Mouse (Mus musculus) hindbrain, postnatal 0 days (tissue): ENCODE data around the gene Dcaf8. TPM values are rescaled to one million over a fixed set of nuclear protein-coding genes. Genes with fewer than 3 reads are reported as not detected.

Source experiments
- ATAC-seq: fragments of 200-750 bp; cut with Nextera tagmentation; 2 replicates; pipeline ENCODE4 v1.8.0; 2017; ENCODE audit warnings: mild to moderate bottlenecking, moderate TSS enrichment, moderate library complexity
- DNase-seq: peaks from one replicate; pipeline ENCODE4 v3.0.0-alpha.2; 2015; ENCODE audit warnings: low spot score
- H3K27ac ChIP-seq: fragments of 300-500 bp; sonication (generic); 2 replicates; pipeline ENCODE4 v1.5.1; 2014; ENCODE audit warnings: mild to moderate bottlenecking
- H3K27me3 ChIP-seq: fragments of 300-500 bp; sonication (generic); 2 replicates; pipeline ENCODE4 v1.6.1; 2014; ENCODE audit warnings: low read length, mixed read lengths; ENCODE audit not compliant: insufficient read depth
- H3K36me3 ChIP-seq: fragments of 300-500 bp; sonication (generic); 2 replicates; pipeline ENCODE4 v1.6.1; 2014; ENCODE audit warnings: low read length, mixed read lengths; ENCODE audit not compliant: insufficient read depth
- H3K4me1 ChIP-seq: fragments of 300-500 bp; sonication (generic); 2 replicates; pipeline ENCODE4 v1.6.1; 2014; ENCODE audit warnings: antibody characterized with exemption, low read length, mixed read lengths; ENCODE audit not compliant: insufficient read depth
- H3K4me2 ChIP-seq: fragments of 300-500 bp; sonication (generic); 2 replicates; pipeline ENCODE4 v1.6.1; 2014; ENCODE audit warnings: low read depth, mild to moderate bottlenecking, low read length, moderate library complexity, mixed read lengths
- H3K4me3 ChIP-seq: fragments of 300-500 bp; sonication (generic); 2 replicates; pipeline ENCODE4 v1.5.1; 2014; ENCODE audit warnings: low read length
- H3K9ac ChIP-seq: fragments of 300-500 bp; sonication (generic); replicated peaks from 2 replicates; pipeline ENCODE4 v1.6.1; 2014; ENCODE audit warnings: mild to moderate bottlenecking, low read length, moderate library complexity, mixed read lengths
- H3K9me3 ChIP-seq: fragments of 300-500 bp; sonication (generic); 2 replicates; pipeline ENCODE4 v1.6.1; 2016; ENCODE audit warnings: low read length, mixed read lengths
- CTCF ChIP-seq: IDR thresholded peaks from 2 replicates; pipeline ENCODE4 v1.5.1; 2016; ENCODE audit warnings: antibody characterized with exemption, control low read depth, low read depth
- WGBS: fragments of 180-500 bp; shearing (Covaris S2); extraction: QIAGEN DNeasy Blood & Tissue Kit; methylation state at CpG from one replicate; pipeline ENCODE4 v1.1.7; 2014; 5-methylcytosine and 5-hydroxymethylcytosine counted together
- polyA plus RNA-seq: library from polyadenylated mRNA; unstranded; fragments of >200 nt; fragmentation: Nextera tagmentation; extraction: Ambion mirVana; gene quantifications from 2 replicates; pipeline ENCODE4 v1.2.1, GENCODE M21; 2015
- total RNA-seq: library from RNA; depleted of rRNA; stranded (reverse); fragments of >200 nt; gene quantifications from 2 replicates; pipeline ENCODE4 v1.2.3, GENCODE M21; 2014

Gene Dcaf8
- total and polyA plus RNA-seq, 2 experiments from 2014 or later: 73.0 to 73.1 TPM

DNA sequence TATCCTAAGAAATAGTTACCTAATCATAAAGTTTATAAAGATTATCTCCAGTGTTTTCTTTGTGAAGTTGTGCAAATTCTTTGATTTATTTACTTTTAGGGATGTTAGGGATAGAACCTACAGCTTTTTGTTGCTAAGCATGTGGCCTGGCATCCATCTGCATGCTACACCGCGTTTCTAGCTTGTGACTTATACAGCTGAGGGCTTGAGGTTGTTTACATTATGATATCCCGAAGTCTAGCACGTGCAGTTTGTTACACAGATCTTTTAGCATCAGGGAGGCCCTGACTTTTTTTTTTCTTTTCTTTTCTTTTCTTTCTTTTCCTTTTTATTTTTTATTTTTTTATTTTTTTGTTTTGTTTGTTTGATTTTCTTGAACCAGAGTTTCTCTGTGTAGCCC, 12.1 kb downstream of the Dcaf8 start:
- Histone ChIP-seq H3K4me1 (no peaks in the 10 kb centered on the region), H3K9me3 (no peaks in the 10 kb centered on the region), H3K27me3 (no peaks in the 10 kb centered on the region), H3K9ac (no peak overlapping the region), H3K27ac (no peak overlapping the region), H3K36me3 (no peaks in the 10 kb centered on the region), H3K4me3 (no peak overlapping the region), H3K4me2 (no peak overlapping the region)
- WGBS: 69% methylated on average over 4 of the region's 4 CpGs
- no peak for ATAC-seq
- no peak for TF ChIP-seq CTCF
- DNase-seq: no peak

DNA sequence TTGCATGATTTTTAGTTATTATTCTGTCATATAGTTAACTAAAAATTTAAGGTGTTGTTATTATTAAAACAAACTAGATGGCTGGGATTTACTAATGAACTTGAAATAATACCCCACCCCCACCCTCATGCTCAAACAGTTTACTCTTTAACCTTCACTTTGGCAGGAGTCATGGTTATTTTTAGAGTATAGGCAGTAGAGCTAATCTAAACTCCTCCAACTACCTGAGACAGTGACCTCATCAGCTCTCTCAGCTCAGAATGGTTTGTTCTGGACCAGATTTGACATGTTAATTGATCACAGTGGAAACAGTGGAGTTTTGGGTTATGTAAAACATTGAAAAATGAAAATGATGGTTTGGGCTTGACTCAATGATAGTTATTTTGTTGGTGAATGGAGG, 12.6 kb downstream of the Dcaf8 start:
- no peak for TF ChIP-seq CTCF
- H3K36me3 ChIP-seq: no peaks in the 10 kb centered on the region
- ATAC-seq (no peak), DNase-seq (no peak)
- H3K9me3 ChIP-seq: no peaks in the 10 kb centered on the region
- H3K4me3 ChIP-seq: no peak overlapping the region
- no peaks in the 10 kb centered on the region for H3K4me1 ChIP-seq
- H3K27ac ChIP-seq: no peak overlapping the region
- H3K4me2 ChIP-seq: no peak overlapping the region
- H3K27me3 ChIP-seq: no peaks in the 10 kb centered on the region
- no peak overlapping the region for H3K9ac ChIP-seq

DNA sequence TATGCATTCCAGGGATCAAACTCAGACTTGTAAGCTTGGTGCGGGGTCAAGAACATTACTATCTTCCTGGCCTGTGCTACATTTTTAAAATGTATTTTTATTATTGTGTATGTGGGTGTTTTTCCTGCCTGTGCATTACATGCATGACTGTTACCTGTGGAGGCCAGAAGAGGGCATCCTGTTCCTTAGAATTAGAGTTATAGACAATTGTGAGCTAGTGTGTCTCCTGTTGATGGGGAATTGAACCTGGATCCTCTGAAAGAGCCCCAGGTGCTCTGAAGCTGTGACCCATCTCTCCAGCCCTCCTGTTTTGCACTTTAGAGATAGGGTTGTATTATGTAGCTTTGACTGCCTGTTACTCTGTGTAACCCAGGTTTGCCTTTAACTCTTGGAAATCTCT, 14.1 kb downstream of the Dcaf8 start:
- peak; percentile 75 for TF ChIP-seq CTCF
- no peaks in the 10 kb centered on the region for H3K4me1 ChIP-seq
- no peak overlapping the region for H3K4me3 ChIP-seq
- WGBS: 95% methylated on average over 1 of the region's 1 CpGs
- H3K27ac ChIP-seq: no peak overlapping the region
- H3K27me3 ChIP-seq: no peaks in the 10 kb centered on the region
- peaks cover 11% of the 10 kb centered on the region for H3K36me3 ChIP-seq
- H3K9me3 ChIP-seq: no peaks in the 10 kb centered on the region
- DNase-seq (peak; percentile 68), ATAC-seq (peak; percentile 66; the same call in 1 of the 2 replicates)
- no peak overlapping the region for H3K4me2 ChIP-seq
- H3K9ac ChIP-seq: no peak overlapping the region

DNA sequence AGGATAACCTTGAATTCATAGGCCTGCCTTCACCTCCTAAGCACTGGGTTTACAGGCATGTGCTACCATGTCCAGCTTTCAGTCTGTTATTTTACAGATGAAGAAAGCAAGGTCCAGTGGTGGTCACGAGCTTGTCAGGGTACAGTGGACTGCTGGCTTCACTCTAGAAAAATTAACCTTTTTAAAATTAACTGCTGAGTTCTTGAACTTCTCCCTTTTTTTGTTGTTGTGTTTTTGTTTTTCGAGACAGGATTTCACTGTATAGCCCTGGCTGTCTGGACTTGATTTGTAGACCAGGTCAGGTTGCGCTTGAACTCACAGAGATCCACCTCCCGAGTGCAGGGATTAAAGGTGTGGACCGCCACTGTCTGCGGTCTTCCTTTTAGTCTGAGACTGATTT, 15.1 kb downstream of the Dcaf8 start:
- Histone ChIP-seq H3K9me3 (no peaks in the 10 kb centered on the region), H3K9ac (no peak overlapping the region), H3K27me3 (no peaks in the 10 kb centered on the region), H3K27ac (no peak overlapping the region), H3K36me3 (peaks cover 19% of the 10 kb centered on the region), H3K4me2 (no peak overlapping the region), H3K4me1 (no peaks in the 10 kb centered on the region), H3K4me3 (no peak overlapping the region)
- ATAC-seq: no peak
- 92% methylated on average over 6 of the region's 6 CpGs for WGBS
- TF ChIP-seq CTCF: no peak
- DNase-seq: no peak

DNA sequence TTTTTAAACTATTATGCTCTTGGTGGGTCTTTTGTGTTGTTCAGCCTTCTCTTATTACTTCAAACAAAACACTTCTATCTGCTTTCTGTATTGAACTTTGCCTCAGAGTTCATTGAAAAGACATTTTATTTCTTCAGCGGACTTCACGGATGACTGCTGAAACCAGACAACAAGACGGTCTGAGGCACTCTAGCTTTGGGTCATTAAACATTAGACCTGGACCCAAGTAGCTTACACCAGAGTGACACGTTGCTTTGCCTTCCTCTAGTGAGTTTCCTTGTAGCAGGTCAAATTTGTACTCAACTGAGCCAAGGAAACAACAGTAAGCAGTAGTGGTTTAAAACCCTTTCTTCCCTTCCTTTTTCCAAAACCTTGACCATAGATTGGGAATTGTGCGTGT, 20.0 kb downstream of the Dcaf8 start:
- DNase-seq (no peak), ATAC-seq (no peak)
- Histone ChIP-seq H3K9me3 (no peaks in the 10 kb centered on the region), H3K27ac (no peak overlapping the region), H3K4me3 (no peak overlapping the region), H3K4me2 (no peak overlapping the region), H3K36me3 (peaks cover 50% of the 10 kb centered on the region), H3K4me1 (no peaks in the 10 kb centered on the region), H3K27me3 (no peaks in the 10 kb centered on the region), H3K9ac (no peak overlapping the region)
- TF ChIP-seq CTCF: no peak
- WGBS: 74% methylated on average over 5 of the region's 5 CpGs

DNA sequence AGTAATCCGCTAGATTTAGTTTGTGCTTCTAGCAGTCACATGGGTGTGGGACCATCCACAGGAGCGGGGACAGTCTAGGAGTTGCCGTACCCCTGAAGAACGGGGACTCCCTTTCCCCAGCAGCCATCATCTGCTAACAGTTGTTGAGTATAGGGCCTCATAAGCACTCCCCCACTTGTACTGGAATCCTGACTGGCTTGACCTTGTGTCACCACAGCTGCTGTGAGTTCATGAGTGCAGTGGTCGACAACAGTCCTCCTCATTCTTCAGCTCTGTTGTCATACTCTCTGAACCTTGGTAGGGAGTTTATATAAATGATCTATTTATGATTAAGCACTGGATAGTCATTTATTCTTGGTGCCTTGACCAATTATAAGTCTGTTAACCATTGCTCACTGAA, 21.9 kb downstream of the Dcaf8 start:
- H3K36me3 ChIP-seq: peaks cover 66% of the 10 kb centered on the region
- H3K27me3 ChIP-seq: no peaks in the 10 kb centered on the region
- H3K4me3 ChIP-seq: no peak overlapping the region
- DNase-seq (no peak), ATAC-seq (no peak)
- no peak overlapping the region for H3K4me2 ChIP-seq
- no peaks in the 10 kb centered on the region for H3K9me3 ChIP-seq
- no peak overlapping the region for H3K9ac ChIP-seq
- no peaks in the 10 kb centered on the region for H3K4me1 ChIP-seq
- H3K27ac ChIP-seq: no peak overlapping the region
- TF ChIP-seq CTCF: no peak
- 95% methylated on average over 5 of the region's 5 CpGs for WGBS

DNA sequence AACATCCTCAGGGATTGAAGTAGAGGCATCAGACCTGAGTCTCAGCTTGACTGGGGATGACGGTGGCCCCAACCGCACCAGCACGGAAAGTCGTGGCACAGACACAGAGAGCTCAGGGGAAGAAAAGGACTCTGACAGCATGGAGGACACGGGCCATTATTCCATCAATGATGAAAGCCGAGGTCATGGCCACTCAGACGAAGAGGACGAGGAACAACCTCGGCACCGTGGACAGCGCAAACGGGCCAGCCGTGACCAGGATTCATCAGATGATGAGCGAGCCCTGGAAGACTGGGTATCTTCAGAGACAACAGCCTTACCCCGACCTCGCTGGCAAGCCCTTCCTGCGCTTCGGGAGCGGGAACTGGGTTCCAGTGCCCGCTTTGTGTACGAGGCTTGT, 24.5 kb downstream of the Dcaf8 start:
- ATAC-seq (no peak), DNase-seq (no peak)
- Histone ChIP-seq H3K4me2 (no peak overlapping the region), H3K9me3 (no peaks in the 10 kb centered on the region), H3K4me1 (no peaks in the 10 kb centered on the region), H3K36me3 (peaks cover 63% of the 10 kb centered on the region), H3K4me3 (no peak overlapping the region), H3K9ac (no peak overlapping the region), H3K27me3 (no peaks in the 10 kb centered on the region), H3K27ac (no peak overlapping the region)
- no peak for TF ChIP-seq CTCF
- 81% methylated on average over 21 of the region's 21 CpGs for WGBS
